Mouse (Mus musculus): ENCODE measurements at regions not wholly inside any gene's neighbourhood (a gene's known extent, or its start where the extent isn't known, plus 50 kb on each side); places are given as distances from the start of the nearest gene placed in this dataset.
"Not testable (repeated sequence)": the region's sequence is repeated elsewhere in the genome, so short reads cannot be mapped to it uniquely, and the experiment has no call there.

- DNase-seq (ENCODE audit: low read depth, low spot score) = no peak
Measured at GRCm38 (mm10) chr14:92622953-92623352, 1267.5 kb downstream of the Pcdh9 start.

GRCm38 (mm10) chr14:92615605-92616004 lies 1274.9 kb downstream of the Pcdh9 start:
- peak; percentile 40 for DNase-seq (ENCODE audit: low read depth, low spot score)

GRCm38 (mm10) chr14:92593724-92594123 lies 1296.8 kb downstream of the Pcdh9 start:
- DNase-seq (ENCODE audit: low read depth, low spot score) = no peak

GRCm38 (mm10) chr14:92591592-92592198 lies 1298.8 kb downstream of the Pcdh9 start:
- no peak for DNase-seq (ENCODE audit: low read depth, low spot score)

- DNase-seq (ENCODE audit: low read depth, low spot score) = not testable (repeated sequence)
Measured at GRCm38 (mm10) chr14:92588236-92588635, 1302.2 kb downstream of the Pcdh9 start.

GRCm38 (mm10) chr14:92566986-92567385 lies 1323.5 kb downstream of the Pcdh9 start:
- DNase-seq (ENCODE audit: low read depth, low spot score) = no peak

Measured in telencephalon, adult 2 months (tissue).